Mouse (Mus musculus) kidney, embryonic 14.5 days (tissue): ENCODE results near the gene Inpp5a. TPM values are rescaled to one million over a fixed set of nuclear protein-coding genes. Genes with fewer than 3 reads are reported as not detected.

ENCODE experiments used
- ATAC-seq: fragments of 200-750 bp; cut with Nextera tagmentation; 2 replicates; pipeline ENCODE4 v1.8.0; 2017; ENCODE audit warnings: moderate number of reproducible peaks, mild to moderate bottlenecking, moderate TSS enrichment, moderate library complexity; ENCODE audit not compliant: low FRiP score, low TSS enrichment
- H3K27ac ChIP-seq: fragments of 300-500 bp; sonication (generic); 2 replicates; pipeline ENCODE4 v1.5.1; 2014; ENCODE audit warnings: low read depth, mild to moderate bottlenecking, low read length, moderate library complexity, mixed read lengths
- H3K27me3 ChIP-seq: fragments of 300-500 bp; sonication (generic); 2 replicates; pipeline ENCODE4 v1.6.1; 2014; ENCODE audit warnings: mild to moderate bottlenecking, low read length; ENCODE audit not compliant: control insufficient read depth, insufficient read depth
- H3K36me3 ChIP-seq: fragments of 300-500 bp; sonication (generic); 2 replicates; pipeline ENCODE4 v1.6.1; 2014; ENCODE audit warnings: low read length, mixed read lengths; ENCODE audit not compliant: control insufficient read depth, insufficient read depth
- H3K4me1 ChIP-seq: fragments of 300-500 bp; sonication (generic); 2 replicates; pipeline ENCODE4 v1.6.1; 2014; ENCODE audit warnings: low read length, mixed read lengths; ENCODE audit not compliant: control insufficient read depth, insufficient read depth
- H3K4me2 ChIP-seq: fragments of 300-500 bp; sonication (generic); replicated peaks from 2 replicates; pipeline ENCODE4 v1.6.1; 2014; ENCODE audit warnings: low read depth, mild to moderate bottlenecking, low read length
- H3K4me3 ChIP-seq: fragments of 300-500 bp; sonication (generic); 2 replicates; pipeline ENCODE4 v1.5.1; 2014; ENCODE audit warnings: mild to moderate bottlenecking, low read length
- H3K9ac ChIP-seq: fragments of 300-500 bp; sonication (generic); 2 replicates; pipeline ENCODE4 v1.6.1; 2014; ENCODE audit warnings: low read depth, mild to moderate bottlenecking, low read length, moderate library complexity
- H3K9me3 ChIP-seq: fragments of 300-500 bp; sonication (generic); 2 replicates; pipeline ENCODE4 v1.6.1; 2016; ENCODE audit warnings: low read length; ENCODE audit not compliant: control insufficient read depth
- WGBS: fragments of 180-500 bp; shearing (Covaris S2); extraction: QIAGEN DNeasy Blood & Tissue Kit; methylation state at CpG from one replicate; pipeline ENCODE4 v1.1.7; 2014; 5-methylcytosine and 5-hydroxymethylcytosine counted together
- polyA plus RNA-seq: library from polyadenylated mRNA; unstranded; fragments of >200 nt; fragmentation: Nextera tagmentation; extraction: Ambion mirVana; gene quantifications from 2 replicates; pipeline ENCODE4 v1.2.1, GENCODE M21; 2014

Gene Inpp5a
- polyA plus RNA-seq, 1 experiment from 2014 or later = 26.1 TPM

GRCm38 (mm10) chr7:139584221-139585175 is 195.6 kb downstream of the Inpp5a start:
- peak overlapping the region; percentile 17 for H3K4me3 ChIP-seq
- no peak overlapping the region for H3K9ac ChIP-seq
- H3K27ac ChIP-seq = no peak overlapping the region
- H3K9me3 ChIP-seq = no peaks in the 10 kb centered on the region
- ATAC-seq = no peak
- H3K4me2 ChIP-seq = no peak overlapping the region; the same call in 1 of the 2 replicates
- H3K27me3 ChIP-seq = peaks cover 85% of the 10 kb centered on the region
- 1% methylated on average over 53 of the region's 53 CpGs for WGBS
- no peaks in the 10 kb centered on the region for H3K36me3 ChIP-seq
- peaks cover 13% of the 10 kb centered on the region for H3K4me1 ChIP-seq

GRCm38 (mm10) chr7:139585183-139585821 is 196.4 kb downstream of the Inpp5a start:
- WGBS = 1% methylated on average over 29 of the region's 29 CpGs
- no peak for ATAC-seq
- H3K4me1 ChIP-seq = peaks cover 13% of the 10 kb centered on the region
- no peaks in the 10 kb centered on the region for H3K36me3 ChIP-seq
- no peak overlapping the region for H3K4me3 ChIP-seq
- H3K9ac ChIP-seq = no peak overlapping the region
- no peak overlapping the region for H3K27ac ChIP-seq
- no peak overlapping the region for H3K4me2 ChIP-seq
- peaks cover 79% of the 10 kb centered on the region for H3K27me3 ChIP-seq
- no peaks in the 10 kb centered on the region for H3K9me3 ChIP-seq

- no peak; the same call in 1 of the 2 replicates for ATAC-seq
- 7% methylated on average over 7 of the region's 7 CpGs for WGBS
- no peak overlapping the region for H3K27ac ChIP-seq
- H3K4me1 ChIP-seq = no peaks in the 10 kb centered on the region
- H3K4me3 ChIP-seq = no peak overlapping the region
- no peak overlapping the region for H3K9ac ChIP-seq
- peaks cover 53% of the 10 kb centered on the region for H3K27me3 ChIP-seq
- no peak overlapping the region for H3K4me2 ChIP-seq
- H3K36me3 ChIP-seq = no peaks in the 10 kb centered on the region
- H3K9me3 ChIP-seq = no peaks in the 10 kb centered on the region
These were observed 199.0 kb downstream of the Inpp5a start for GRCm38 (mm10) chr7:139587919-139588318.

GRCm38 (mm10) chr7:139590302-139590701 is 201.4 kb downstream of the Inpp5a start:
- Histone ChIP-seq H3K4me2 (no peak overlapping the region), H3K36me3 (no peaks in the 10 kb centered on the region), H3K9ac (no peak overlapping the region), H3K4me3 (no peak overlapping the region), H3K9me3 (no peaks in the 10 kb centered on the region), H3K27me3 (peaks cover 29% of the 10 kb centered on the region), H3K27ac (no peak overlapping the region), H3K4me1 (no peaks in the 10 kb centered on the region)
- WGBS = 35% methylated on average over 3 of the region's 3 CpGs
- ATAC-seq = peak; percentile 53

- H3K27ac ChIP-seq = no peak overlapping the region
- ATAC-seq = no peak
- WGBS = 94% methylated on average over 5 of the region's 5 CpGs
- H3K36me3 ChIP-seq = no peaks in the 10 kb centered on the region
- H3K9ac ChIP-seq = no peak overlapping the region
- H3K4me3 ChIP-seq = no peak overlapping the region
- no peak overlapping the region for H3K4me2 ChIP-seq
- H3K4me1 ChIP-seq = no peaks in the 10 kb centered on the region
- peaks cover 19% of the 10 kb centered on the region for H3K27me3 ChIP-seq
- no peaks in the 10 kb centered on the region for H3K9me3 ChIP-seq
These were observed 202.4 kb downstream of the Inpp5a start for GRCm38 (mm10) chr7:139591311-139591710.

- 76% methylated on average over 6 of the region's 6 CpGs for WGBS
- no peaks in the 10 kb centered on the region for H3K27me3 ChIP-seq
These were observed 206.4 kb downstream of the Inpp5a start for GRCm38 (mm10) chr7:139595311-139595710.

GRCm38 (mm10) chr7:139595862-139596261 is 207.0 kb downstream of the Inpp5a start:
- no peak overlapping the region for H3K4me2 ChIP-seq
- ATAC-seq = no peak
- no peak overlapping the region for H3K27ac ChIP-seq
- H3K4me1 ChIP-seq = no peaks in the 10 kb centered on the region
- no peaks in the 10 kb centered on the region for H3K9me3 ChIP-seq
- no peaks in the 10 kb centered on the region for H3K36me3 ChIP-seq
- no peaks in the 10 kb centered on the region for H3K27me3 ChIP-seq
- WGBS = 66% methylated on average over 6 of the region's 6 CpGs
- no peak overlapping the region for H3K4me3 ChIP-seq
- H3K9ac ChIP-seq = no peak overlapping the region

More at GRCm38 (mm10) chr7:139595311-139595710, 206.4 kb downstream of the Inpp5a start:
- H3K9ac ChIP-seq = no peak overlapping the region
- H3K4me2 ChIP-seq = no peak overlapping the region
- H3K4me3 ChIP-seq = no peak overlapping the region
- H3K9me3 ChIP-seq = no peaks in the 10 kb centered on the region
- no peak overlapping the region for H3K27ac ChIP-seq
- no peak for ATAC-seq
- no peaks in the 10 kb centered on the region for H3K4me1 ChIP-seq
- no peaks in the 10 kb centered on the region for H3K36me3 ChIP-seq

- Histone ChIP-seq H3K9ac (no peak overlapping the region), H3K36me3 (no peaks in the 10 kb centered on the region)
- WGBS = 87% methylated on average over 2 of the region's 2 CpGs
These were observed 221.4 kb downstream of the Inpp5a start for GRCm38 (mm10) chr7:139610328-139610727.

More at GRCm38 (mm10) chr7:139610328-139610727, 221.4 kb downstream of the Inpp5a start:
- H3K27me3 ChIP-seq = no peaks in the 10 kb centered on the region
- no peak overlapping the region for H3K27ac ChIP-seq
- H3K4me1 ChIP-seq = no peaks in the 10 kb centered on the region
- H3K4me3 ChIP-seq = no peak overlapping the region
- ATAC-seq = no peak
- H3K9me3 ChIP-seq = no peaks in the 10 kb centered on the region
- no peak overlapping the region for H3K4me2 ChIP-seq
